ENCODE assay signal across 16 mouse cellular contexts in the genomic region with DNA sequence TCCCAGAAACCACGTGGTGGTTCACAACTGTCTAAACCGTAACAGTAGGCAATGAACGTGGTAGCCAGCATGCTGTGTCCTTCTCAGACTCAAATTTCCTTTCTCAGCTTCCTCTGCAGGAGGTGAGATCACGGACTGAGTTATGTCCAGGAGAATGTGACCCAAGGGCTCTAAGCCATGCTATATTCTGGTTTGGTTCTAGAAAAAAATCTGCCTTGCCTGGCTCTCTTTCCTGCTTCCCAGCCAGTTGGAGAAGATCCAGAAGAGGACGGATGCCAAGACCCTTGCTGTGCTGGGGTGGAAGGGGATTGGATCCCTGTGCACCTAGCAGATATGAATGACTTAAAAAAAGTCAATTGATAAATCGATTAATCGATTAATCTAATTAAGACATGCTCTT. TPM values are rescaled to one million over a fixed set of nuclear protein-coding genes. Genes with fewer than 3 reads are reported as not detected.
DNase-seq lines count a peak whose midpoint lies in the region; ATAC-seq and TF ChIP-seq lines count a peak whose summit lies in the region.
"Had no signal": no experiment of that assay in that cellular context is flagged by ENCODE, and none has a peak within 500 bp of the region (broad histone marks: within the 10 kb centered on the region; RNA-seq: fewer than 3 reads in every experiment).

No protein-coding gene starts in this region.

- H3K4me3 ChIP-seq in heart, embryonic 12.5 days = no peak overlapping the region
- H3K4me3 ChIP-seq in heart, embryonic 11.5 days (ENCODE audit: low read depth, low read length) = no peak overlapping the region
- H3K4me3 ChIP-seq in limb, embryonic 14.5 days (replicated peaks; ENCODE audit: low read length) = no peak overlapping the region
- H3K4me3 ChIP-seq: layer of hippocampus, adult 2 months; liver, embryonic 13.5 days had no signal

- H3K9ac ChIP-seq in heart, embryonic 12.5 days = no peak overlapping the region
- H3K9ac ChIP-seq in heart, embryonic 11.5 days (ENCODE audit: low read depth, low read length) = no peak overlapping the region
- H3K9ac ChIP-seq in limb, embryonic 14.5 days (ENCODE audit: low read depth, low read length, severe bottlenecking) = no peak overlapping the region
- H3K9ac ChIP-seq: liver, embryonic 13.5 days had no signal

- H3K4me2 ChIP-seq in heart, embryonic 12.5 days = no peak overlapping the region
- no peak overlapping the region for H3K4me2 ChIP-seq in heart, embryonic 11.5 days
- no peak overlapping the region for H3K4me2 ChIP-seq in limb, embryonic 14.5 days (replicated peaks; ENCODE audit: low read depth, low read length, severe bottlenecking)
- H3K4me2 ChIP-seq: liver, embryonic 13.5 days had no signal

- peaks cover 8% of the 10 kb centered on the region; the same call in 1 of the 2 replicates for H3K4me1 ChIP-seq in heart, embryonic 12.5 days (replicated peaks)
- H3K4me1 ChIP-seq in heart, embryonic 11.5 days (ENCODE audit: control insufficient read depth, insufficient read depth, low read length) = 0 out of 2 replicates have a peak, but pooled peaks cover 4% of the 10 kb centered on the region
- peaks cover 27% of the 10 kb centered on the region for H3K4me1 ChIP-seq in limb, embryonic 14.5 days (ENCODE audit: control insufficient read depth, insufficient read depth, low read length)
- H3K4me1 ChIP-seq: liver, embryonic 13.5 days had no signal

- H3K27me3 ChIP-seq in heart, embryonic 12.5 days (replicated peaks) = no peaks in the 10 kb centered on the region
- no peaks in the 10 kb centered on the region for H3K27me3 ChIP-seq in heart, embryonic 11.5 days (ENCODE audit: control insufficient read depth, insufficient read depth, low read length)
- no peaks in the 10 kb centered on the region for H3K27me3 ChIP-seq in limb, embryonic 14.5 days (ENCODE audit: control insufficient read depth, insufficient read depth, low read length)
- H3K27me3 ChIP-seq: liver, embryonic 13.5 days had no signal

- H3K27ac ChIP-seq in heart, embryonic 12.5 days (ENCODE audit: poor library complexity, severe bottlenecking) = 0 out of 2 replicates have a peak overlapping the region, but pooled peaks have one; percentile 13
- no peak overlapping the region for H3K27ac ChIP-seq in heart, embryonic 11.5 days (ENCODE audit: low read depth, low read length)
- 0 out of 2 replicates have a peak overlapping the region, but pooled peaks have one; percentile 7 for H3K27ac ChIP-seq in limb, embryonic 14.5 days (replicated peaks; ENCODE audit: low read depth, low read length)
- H3K27ac ChIP-seq: liver, embryonic 13.5 days had no signal

- 70% methylated on average over 7 of the region's 7 CpGs for WGBS in heart, embryonic 12.5 days
- WGBS in heart, embryonic 11.5 days (ENCODE audit: insufficient replicate concordance) = 72% methylated on average over 7 of the region's 7 CpGs
- WGBS in limb, embryonic 14.5 days = 75% methylated on average over 7 of the region's 7 CpGs

- peak; percentile 36 for DNase-seq in adrenal gland, adult 2 months
- no peak for DNase-seq in adrenal gland, adult 8-10 months
- peak; percentile 65 for DNase-seq in lung, postnatal 10 days
- no peak for DNase-seq in lung, adult 18-20 months
- DNase-seq in limb, embryonic 14.5 days (ENCODE audit: low spot score) = no peak
- DNase-seq in urinary bladder, adult 18-20 months (ENCODE audit: low spot score in 2 of 2) = no peak
- DNase-seq: cerebellum, adult 9-10 months; liver, embryonic 13.5 days; thymus, adult 2 months had no signal

- no peak for ATAC-seq in heart, embryonic 12.5 days (ENCODE audit: insufficient number of reproducible peaks, low FRiP score)
- ATAC-seq in heart, embryonic 11.5 days (replicated peaks; ENCODE audit: insufficient number of reproducible peaks, low FRiP score, low TSS enrichment) = no peak
- no peak for ATAC-seq in limb, embryonic 14.5 days (ENCODE audit: low FRiP score, low read depth)
- ATAC-seq: forebrain, embryonic 14.5 days; hindbrain, embryonic 16.5 days had no signal

- H3K9me3 ChIP-seq in heart, embryonic 12.5 days (replicated peaks) = no peaks in the 10 kb centered on the region
- H3K9me3 ChIP-seq in heart, embryonic 11.5 days (replicated peaks; ENCODE audit: control insufficient read depth, low read length) = no peaks in the 10 kb centered on the region
- H3K9me3 ChIP-seq in limb, embryonic 14.5 days (ENCODE audit: control insufficient read depth, low read length) = no peaks in the 10 kb centered on the region
- H3K9me3 ChIP-seq: liver, embryonic 13.5 days had no signal

- TF ChIP-seq POLR2A in limb, embryonic 14.5 days (IDR thresholded peaks at IDR 0.05; ENCODE audit: borderline replicate concordance, extremely low read depth, insufficient read depth, insufficient read length) = no peak

- no peaks in the 10 kb centered on the region for H3K36me3 ChIP-seq in heart, embryonic 12.5 days
- no peaks in the 10 kb centered on the region for H3K36me3 ChIP-seq in heart, embryonic 11.5 days (ENCODE audit: control insufficient read depth, insufficient read depth, low read length)
- no peaks in the 10 kb centered on the region for H3K36me3 ChIP-seq in limb, embryonic 14.5 days (ENCODE audit: control insufficient read depth, insufficient read depth, low read length)
- H3K36me3 ChIP-seq: liver, embryonic 13.5 days had no signal

RNA-seq across cellular contexts. Expression of a gene that starts 10.4 kb away (rescaled TPM):
- total RNA-seq in adrenal gland, adult 2 months (2021) = under 1 TPM; 0.31 to 0.58 TPM
- polyA plus RNA-seq in adrenal gland, adult 2 months (2012; rRNA removed) = 0.45 and 1.5 TPM in 2 replicates
- 1 to 10 TPM in 1 of 4 experiments, under 1 TPM in 3; 0.28 to 1.3 (median 0.31) TPM for total RNA-seq in adrenal gland, adult 8-10 months (2022)
- 0.05 and 0.11 TPM in 2 replicates for polyA plus RNA-seq in heart, embryonic 12.5 days (2016; fragmentation: Nextera tagmentation; extraction: Ambion mirVana)
- 0.13 TPM in 1 of 2 replicates, not detected in the other for polyA plus RNA-seq in heart, embryonic 11.5 days (2014; fragmentation: Nextera tagmentation; extraction: Ambion mirVana)
- polyA plus RNA-seq in limb, embryonic 14.5 days (2012; rRNA removed) = 1.6 and 1.7 TPM in 2 replicates
- 1.5 and 2.5 TPM in 2 replicates for polyA plus RNA-seq in limb, embryonic 14.5 days (2014; fragmentation: Nextera tagmentation; extraction: Ambion mirVana)
- total RNA-seq: layer of hippocampus, adult 2 months had no signal
- polyA plus RNA-seq: neural tube, embryonic 14.5 days had no signal

RNA-seq across cellular contexts. Expression of a gene that starts 55.4 kb away (rescaled TPM):
- under 1 TPM in 1 of 2 experiments, not detected in 1; 0.14 TPM for total RNA-seq in adrenal gland, adult 2 months (2021)
- polyA plus RNA-seq in adrenal gland, adult 2 months (2012; rRNA removed) = 0.50 and 0.86 TPM in 2 replicates
- total RNA-seq in adrenal gland, adult 8-10 months (2022) = under 1 TPM; 0.12 to 0.24 (median 0.16) TPM
- polyA plus RNA-seq in heart, embryonic 12.5 days (2016; fragmentation: Nextera tagmentation; extraction: Ambion mirVana) = 0.08 TPM in 1 of 2 replicates, not detected in the other
- 0.21 and 0.36 TPM in 2 replicates for polyA plus RNA-seq in heart, embryonic 11.5 days (2014; fragmentation: Nextera tagmentation; extraction: Ambion mirVana)
- 0.65 and 0.99 TPM in 2 replicates for polyA plus RNA-seq in limb, embryonic 14.5 days (2012; rRNA removed)
- polyA plus RNA-seq in limb, embryonic 14.5 days (2014; fragmentation: Nextera tagmentation; extraction: Ambion mirVana) = 0.84 and 0.94 TPM in 2 replicates
- total RNA-seq: granulocyte monocyte progenitor cell, adult 5-6 weeks; layer of hippocampus, adult 2 months had no signal
- polyA plus RNA-seq: forebrain, embryonic 14.5 days; hindbrain, embryonic 16.5 days; neural tube, embryonic 14.5 days had no signal

RNA-seq across cellular contexts. Expression of a gene that starts 58.5 kb away (rescaled TPM):
- total RNA-seq in adrenal gland, adult 2 months (2021) = 100 to 1,000 TPM in 1 of 2 experiments, 10 to 100 TPM in 1; 93.9 to 147 TPM
- 144 and 247 TPM in 2 replicates for polyA plus RNA-seq in adrenal gland, adult 2 months (2012; rRNA removed)
- 100 to 1,000 TPM in 2 of 4 experiments, 10 to 100 TPM in 2; 84.1 to 133 (median 104) TPM for total RNA-seq in adrenal gland, adult 8-10 months (2022)
- 371 and 382 TPM in 2 replicates for polyA plus RNA-seq in heart, embryonic 12.5 days (2016; fragmentation: Nextera tagmentation; extraction: Ambion mirVana)
- 284 and 289 TPM in 2 replicates for polyA plus RNA-seq in heart, embryonic 11.5 days (2014; fragmentation: Nextera tagmentation; extraction: Ambion mirVana)
- 942 and 1,029 TPM in 2 replicates for polyA plus RNA-seq in limb, embryonic 14.5 days (2012; rRNA removed)
- 1,086 and 1,234 TPM in 2 replicates for polyA plus RNA-seq in limb, embryonic 14.5 days (2014; fragmentation: Nextera tagmentation; extraction: Ambion mirVana)

Comparison
In these comparisons a context has a peak if more than half of its experiments do, and no peak if none do; other contexts are left out.
1. DNase-seq: peak in adrenal gland, adult 2 months (single experiment) and lung, postnatal 10 days (single experiment); none in adrenal gland, adult 8-10 months (single experiment), lung, adult 18-20 months (0 of 2), limb, embryonic 14.5 days (single experiment) and urinary bladder, adult 18-20 months (0 of 2).